Mouse (Mus musculus): ENCODE measurements at regions not wholly inside any gene's neighbourhood (a gene's known extent, or its start where the extent isn't known, plus 50 kb on each side); places are given as distances from the start of the nearest gene placed in this dataset.

GRCm38 (mm10) chr2:169450801-169451200, 136.7 kb downstream of the Gm11011 start:
- no peaks in the 10 kb centered on the region for H3K27me3 ChIP-seq
- in situ Hi-C loops (cut with MboI; ENCODE audit: low pct_unique_long_range_greater_than_20kb): no loop called here
- TF ChIP-seq CTCF (IDR thresholded peaks at IDR 0.05): no peak
- ChIA-PET POLR2A (no interaction called here), CTCF (no interaction called here)
- ATAC-seq (no peak), DNase-seq (ENCODE audit: low read depth, low spot score) (no peak)

DNA sequence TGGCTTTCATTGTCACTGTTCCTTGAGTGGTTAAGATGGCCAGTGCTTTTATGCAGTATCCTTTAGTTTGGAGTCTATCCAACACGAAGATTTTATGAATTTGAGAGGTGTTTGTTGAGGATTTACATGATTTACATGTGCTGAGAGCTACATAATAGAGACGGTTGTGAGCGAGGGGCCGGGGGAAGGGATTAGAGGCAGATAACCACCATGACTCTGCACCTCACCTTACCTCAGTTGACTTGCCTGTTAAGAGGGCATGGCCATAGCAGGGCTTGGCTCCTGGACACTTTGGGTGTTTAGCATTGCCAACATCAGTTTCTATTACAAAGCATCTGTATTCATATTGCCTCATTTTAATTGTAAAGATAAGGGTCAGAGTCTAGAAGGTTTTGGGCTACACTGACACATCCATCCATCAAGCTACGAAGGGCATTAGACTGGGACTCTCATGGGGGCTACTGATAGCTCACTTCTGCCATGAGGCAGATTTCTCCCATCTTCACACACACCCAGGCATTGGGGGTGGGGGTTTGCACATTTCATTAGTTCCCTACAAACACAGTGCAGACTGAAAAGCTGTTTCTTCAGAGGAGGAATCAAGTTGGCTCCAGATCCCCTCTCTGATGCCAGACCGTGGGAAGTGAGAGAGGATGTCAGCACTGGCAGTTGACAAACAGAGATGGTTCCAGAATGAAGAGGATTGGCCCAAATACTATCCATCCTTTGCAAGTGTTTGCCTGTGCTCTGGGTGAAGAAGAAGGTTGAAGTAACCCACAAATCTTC, 139.9 kb downstream of the Gm11011 start:
- POLR2A ChIA-PET: no interaction called here
- DNase-seq (ENCODE audit: low read depth, low spot score) (no peak), ATAC-seq (no peak)
- in situ Hi-C loops (cut with MboI; ENCODE audit: low pct_unique_long_range_greater_than_20kb): no loop called here
- peaks cover 3% of the 10 kb centered on the region for H3K27me3 ChIP-seq
- TF ChIP-seq CTCF (IDR thresholded peaks at IDR 0.05): no peak
- CTCF ChIA-PET: interaction anchor here (1.6 kb wide), 1 partner anchor 54 kb away, joined by 3 read pairs; no protein-coding TSS in a partner anchor

DNA sequence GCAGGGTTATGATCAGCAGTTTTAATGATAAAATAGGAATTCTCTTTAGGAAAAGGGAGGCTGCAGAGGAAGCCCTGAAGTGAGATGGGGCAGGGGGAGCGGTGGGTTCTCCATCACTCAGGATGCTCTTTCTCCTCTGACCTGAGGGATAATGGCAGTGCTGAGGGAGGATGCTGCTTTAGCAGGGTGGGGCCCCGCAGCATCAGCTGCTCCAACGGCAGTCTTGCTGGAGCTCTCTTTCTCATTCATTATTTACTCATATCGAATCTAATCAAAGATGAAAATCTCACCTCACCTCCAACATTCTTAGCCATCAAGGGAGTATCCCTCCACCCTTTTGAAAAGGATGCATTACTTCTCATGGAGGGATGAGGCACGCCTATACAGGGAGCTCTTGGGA, 141.7 kb downstream of the Gm11011 start:
- DNase-seq (ENCODE audit: low read depth, low spot score) (no peak), ATAC-seq (no peak)
- in situ Hi-C loops (cut with MboI; ENCODE audit: low pct_unique_long_range_greater_than_20kb): no loop called here
- POLR2A ChIA-PET: no interaction called here
- TF ChIP-seq CTCF (IDR thresholded peaks at IDR 0.05): no peak
- peaks cover 3% of the 10 kb centered on the region for H3K27me3 ChIP-seq
- CTCF ChIA-PET: no interaction called here

DNA sequence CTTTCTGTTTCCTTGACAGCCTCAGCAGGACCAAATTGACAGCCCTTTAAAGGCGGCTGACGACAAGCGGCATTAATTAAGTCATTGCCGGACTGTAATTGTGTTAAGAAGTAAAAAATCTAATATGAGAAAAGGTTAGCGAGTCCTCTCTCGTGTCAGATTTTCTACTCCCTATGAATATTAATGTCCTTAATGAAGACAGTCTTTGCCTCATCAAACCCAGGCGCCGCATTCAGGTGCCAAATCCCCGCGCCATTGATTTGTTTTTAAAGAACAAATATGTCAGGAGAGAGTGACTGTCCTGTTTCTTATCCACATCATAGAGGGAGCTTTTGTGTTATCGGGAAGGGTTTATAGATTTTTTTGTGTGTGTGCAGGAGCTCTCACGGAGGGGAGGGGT, 142.2 kb downstream of the Gm11011 start:
- H3K27me3 ChIP-seq: peaks cover 3% of the 10 kb centered on the region
- CTCF ChIA-PET: no interaction called here
- no peak for ATAC-seq
- POLR2A ChIA-PET: no interaction called here
- no peak for TF ChIP-seq CTCF (IDR thresholded peaks at IDR 0.05)
- no peak for DNase-seq (ENCODE audit: low read depth, low spot score)
- in situ Hi-C loops (cut with MboI; ENCODE audit: low pct_unique_long_range_greater_than_20kb): no loop called here

GRCm38 (mm10) chr2:169443271-169443670, 144.3 kb downstream of the Gm11011 start:
- ChIA-PET CTCF (no interaction called here), POLR2A (no interaction called here)
- ATAC-seq (no peak), DNase-seq (ENCODE audit: low read depth, low spot score) (no peak)
- in situ Hi-C loops (cut with MboI; ENCODE audit: low pct_unique_long_range_greater_than_20kb): no loop called here
- TF ChIP-seq CTCF (IDR thresholded peaks at IDR 0.05): no peak
- peaks cover 3% of the 10 kb centered on the region for H3K27me3 ChIP-seq

- ChIA-PET POLR2A (no interaction called here), CTCF (no interaction called here)
- no peak for ATAC-seq
These were observed 156.0 kb downstream of the Gm11011 start for GRCm38 (mm10) chr2:169431516-169431915.

GRCm38 (mm10) chr2:169429411-169429810, 158.1 kb downstream of the Gm11011 start:
- TF ChIP-seq CTCF (IDR thresholded peaks at IDR 0.05): no peak
- ChIA-PET POLR2A (no interaction called here), CTCF (no interaction called here)
- DNase-seq (ENCODE audit: low read depth, low spot score): no peak
- ATAC-seq: no peak
- in situ Hi-C loops (cut with MboI; ENCODE audit: low pct_unique_long_range_greater_than_20kb): no loop called here
- H3K27me3 ChIP-seq: peaks cover 3% of the 10 kb centered on the region

More at GRCm38 (mm10) chr2:169431516-169431915, 156.0 kb downstream of the Gm11011 start:
- in situ Hi-C loops (cut with MboI; ENCODE audit: low pct_unique_long_range_greater_than_20kb): no loop called here
- DNase-seq (ENCODE audit: low read depth, low spot score): no peak
- no peaks in the 10 kb centered on the region for H3K27me3 ChIP-seq
- peak; percentile 41 for TF ChIP-seq CTCF (IDR thresholded peaks at IDR 0.05)

DNA sequence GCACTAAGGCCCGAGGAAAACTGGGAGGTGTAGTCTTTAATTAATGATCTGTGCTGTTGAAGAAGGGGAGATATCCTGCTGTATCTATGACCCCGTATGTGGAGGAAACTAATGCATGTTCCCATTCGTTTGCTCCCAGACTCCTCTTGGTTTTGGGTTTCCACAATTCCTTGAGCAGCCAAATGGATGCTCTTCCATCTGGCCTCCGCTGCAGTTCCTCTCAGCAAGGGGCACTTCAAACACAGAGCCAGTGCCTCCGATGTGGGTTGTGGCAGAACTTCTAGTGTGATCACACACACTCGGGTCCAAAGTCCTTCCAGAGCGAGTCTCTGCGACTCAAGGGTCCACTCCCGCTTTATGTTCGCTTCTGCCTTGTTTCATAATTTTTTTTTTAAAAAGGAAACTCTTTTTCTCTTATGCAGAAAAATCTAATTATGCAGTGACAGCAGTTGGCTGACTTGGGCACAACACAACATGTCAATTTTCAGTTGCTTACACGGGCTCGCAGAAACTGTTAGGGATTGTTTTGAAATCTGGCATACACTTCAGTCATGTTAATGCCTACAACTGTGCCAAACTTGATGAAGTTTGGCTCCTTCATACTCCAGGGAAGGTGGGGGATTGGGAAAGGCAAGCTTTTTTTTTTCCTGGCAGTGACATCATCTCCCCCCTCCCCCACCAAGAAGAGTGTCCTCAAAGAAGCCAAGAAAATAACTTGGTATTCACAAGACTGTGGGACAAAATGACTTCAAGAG, 163.2 kb downstream of the Gm11011 start:
- ChIA-PET CTCF (no interaction called here), POLR2A (no interaction called here)
- H3K27me3 ChIP-seq: peaks cover 3% of the 10 kb centered on the region
- ATAC-seq: no peak
- no peak for DNase-seq (ENCODE audit: low read depth, low spot score)
- no peak for TF ChIP-seq CTCF (IDR thresholded peaks at IDR 0.05)
- in situ Hi-C loops (cut with MboI; ENCODE audit: low pct_unique_long_range_greater_than_20kb): no loop called here

- ATAC-seq (no peak), DNase-seq (ENCODE audit: low read depth, low spot score) (no peak)
- POLR2A ChIA-PET: no interaction called here
- TF ChIP-seq CTCF (IDR thresholded peaks at IDR 0.05): no peak
- H3K27me3 ChIP-seq: no peaks in the 10 kb centered on the region
- in situ Hi-C loops (cut with MboI; ENCODE audit: low pct_unique_long_range_greater_than_20kb): no loop called here
- CTCF ChIA-PET: interaction anchor here (0.9 kb wide), 1 partner anchor 10 kb away, joined by 3 read pairs; no protein-coding TSS in a partner anchor
These were observed 175.2 kb downstream of the Gm11011 start for GRCm38 (mm10) chr2:169412361-169412760.

DNA sequence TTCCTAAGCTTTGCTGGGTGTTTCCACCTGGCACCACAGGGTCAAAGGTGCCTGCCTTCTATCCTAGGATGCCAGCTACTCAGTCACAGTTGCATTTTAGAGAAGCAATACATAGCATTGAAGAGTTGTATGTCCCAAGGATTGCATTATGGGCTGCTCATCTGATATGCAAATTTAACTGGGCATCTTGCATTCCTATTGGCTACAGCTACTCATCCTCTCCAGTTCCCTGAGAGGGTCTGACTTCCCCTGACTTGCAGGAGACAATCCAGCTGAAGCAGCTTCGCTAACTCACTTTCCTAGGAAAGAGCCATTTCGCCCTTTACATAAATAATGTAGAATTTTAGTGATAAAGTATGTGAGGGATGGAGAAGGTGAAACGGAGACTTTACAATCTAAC, 177.5 kb downstream of the Gm11011 start:
- POLR2A ChIA-PET: no interaction called here
- no peak for DNase-seq (ENCODE audit: low read depth, low spot score)
- CTCF ChIA-PET: no interaction called here
- in situ Hi-C loops (cut with MboI; ENCODE audit: low pct_unique_long_range_greater_than_20kb): no loop called here
- H3K27me3 ChIP-seq: no peaks in the 10 kb centered on the region
- TF ChIP-seq CTCF (IDR thresholded peaks at IDR 0.05): no peak
- no peak for ATAC-seq

DNA sequence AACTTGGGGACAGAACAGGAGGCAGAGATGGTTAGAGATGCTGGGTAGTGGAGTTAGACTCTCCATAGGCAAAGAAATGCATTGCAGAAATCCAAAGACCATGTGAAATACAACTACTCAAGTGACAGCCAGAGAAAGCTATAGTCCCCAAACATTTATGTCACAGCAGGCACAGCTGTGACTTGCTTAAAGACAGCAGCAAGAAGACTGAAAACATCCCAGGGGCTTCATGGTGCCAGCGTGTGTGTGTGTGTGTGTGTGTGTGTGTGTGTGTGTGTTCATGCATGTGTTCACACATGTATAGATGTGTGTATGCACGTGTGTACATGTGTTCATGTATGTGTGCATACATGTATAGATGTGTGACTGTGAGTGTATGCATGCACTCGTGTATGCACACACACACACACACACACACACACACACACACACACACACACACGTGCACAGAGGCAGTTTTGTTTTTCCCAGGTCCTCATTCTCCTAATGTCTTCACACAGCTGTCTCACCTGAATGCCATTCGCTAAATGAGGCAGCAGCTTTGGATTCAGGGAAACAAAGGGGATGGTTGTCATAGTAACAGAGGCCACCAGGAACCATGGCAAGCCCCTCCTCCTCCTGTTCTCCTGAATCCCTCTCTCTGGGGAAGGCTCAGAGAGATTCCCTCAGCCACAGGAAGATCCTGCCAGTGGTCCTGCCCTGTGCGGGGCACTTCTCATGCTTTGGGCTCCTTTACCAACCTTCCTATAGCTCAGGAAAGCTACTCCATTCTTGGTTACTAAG, 182.4 kb downstream of the Gm11011 start:
- ChIA-PET CTCF (no interaction called here), POLR2A (no interaction called here)
- in situ Hi-C loops (cut with MboI; ENCODE audit: low pct_unique_long_range_greater_than_20kb): no loop called here
- ATAC-seq: no peak
- TF ChIP-seq CTCF (IDR thresholded peaks at IDR 0.05): no peak
- H3K27me3 ChIP-seq: no peaks in the 10 kb centered on the region
- no peak for DNase-seq (ENCODE audit: low read depth, low spot score)

All from Patski (cell line).